Mouse (Mus musculus): ENCODE data around the gene Macrod2.

Gene Macrod2

DNA sequence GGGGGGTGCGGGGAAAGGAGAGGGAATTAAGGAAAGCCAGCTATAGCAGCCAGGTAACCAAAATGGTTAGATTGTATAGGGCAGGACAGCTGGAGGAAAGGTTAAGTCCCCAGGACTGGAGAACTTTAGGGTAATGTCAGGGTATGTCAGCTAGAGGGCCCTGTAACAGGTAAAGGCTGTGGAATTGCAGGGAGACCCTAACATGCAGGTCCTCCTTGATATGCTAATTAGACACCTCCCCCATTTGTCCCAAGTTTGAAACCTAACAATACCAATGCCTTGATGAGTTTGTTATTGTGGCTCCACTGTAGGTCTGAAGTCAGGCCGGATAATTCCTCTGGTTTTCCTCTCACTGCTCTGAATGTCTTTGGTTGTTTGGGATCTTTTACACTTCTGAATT, 1948.9 kb downstream of the Macrod2 start:
- no peak for DNase-seq (ENCODE audit: low spot score in 2 of 2)

DNA sequence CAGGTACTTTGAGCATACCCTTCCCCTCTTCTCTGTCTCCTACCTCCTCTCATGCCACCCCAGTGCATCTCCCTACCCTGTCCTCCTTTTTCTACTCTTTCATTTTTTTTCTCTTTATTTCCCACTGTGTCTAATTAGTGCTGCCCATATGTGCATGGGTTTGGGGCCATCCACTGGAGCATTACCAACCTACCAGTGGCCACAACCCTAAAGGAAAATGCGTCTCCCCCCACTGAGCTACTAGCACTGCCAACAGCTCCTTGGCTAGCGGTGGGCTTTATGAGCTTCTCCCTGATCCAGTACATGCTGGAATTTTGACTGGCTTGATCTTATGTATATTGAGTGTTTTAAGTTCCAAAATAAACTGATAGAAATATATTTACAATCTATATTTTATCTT, 1949.6 kb downstream of the Macrod2 start:
- DNase-seq (ENCODE audit: low spot score in 2 of 2) = no peak

DNA sequence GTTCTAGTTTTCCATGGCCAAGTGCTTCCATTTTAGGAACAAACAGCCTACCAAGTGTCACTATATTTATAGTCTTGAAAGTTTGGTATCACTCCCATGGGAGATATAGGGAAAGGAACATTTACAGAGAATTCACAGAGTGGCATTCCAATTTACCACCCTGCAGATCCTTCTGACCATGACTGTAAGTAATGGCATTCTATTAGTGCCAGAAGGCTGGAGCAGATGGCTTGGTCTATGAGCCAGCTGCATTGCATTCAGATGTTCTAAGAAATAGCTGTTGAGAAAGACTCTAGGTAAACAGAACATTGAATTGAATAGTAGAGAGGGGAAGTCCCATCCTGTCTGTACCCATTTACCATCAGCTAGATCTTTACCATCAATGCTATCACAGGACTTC, 1954.7 kb downstream of the Macrod2 start:
- DNase-seq (ENCODE audit: low spot score in 2 of 2) = no peak

DNA sequence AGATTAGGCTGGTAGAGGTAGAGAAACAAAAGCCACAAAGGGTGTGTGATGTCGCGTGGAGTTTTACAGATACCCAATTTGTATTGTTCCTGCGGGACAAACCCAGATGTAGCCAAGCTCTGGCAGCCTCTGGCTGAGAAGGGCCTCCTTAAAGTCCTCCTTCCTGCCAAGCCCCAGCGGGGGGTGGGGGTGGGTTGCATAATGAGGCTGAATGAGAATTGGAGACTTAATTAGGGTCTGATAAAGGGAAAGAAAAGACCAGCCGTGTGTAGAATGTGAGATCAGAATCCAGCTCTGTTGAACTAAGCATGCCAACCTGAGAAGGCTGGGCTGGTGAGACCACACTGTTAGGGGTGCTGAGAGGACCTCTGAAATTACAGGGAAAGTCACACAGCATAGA, 1967.8 kb downstream of the Macrod2 start:
- DNase-seq (ENCODE audit: low spot score in 2 of 2) = no peak

DNA sequence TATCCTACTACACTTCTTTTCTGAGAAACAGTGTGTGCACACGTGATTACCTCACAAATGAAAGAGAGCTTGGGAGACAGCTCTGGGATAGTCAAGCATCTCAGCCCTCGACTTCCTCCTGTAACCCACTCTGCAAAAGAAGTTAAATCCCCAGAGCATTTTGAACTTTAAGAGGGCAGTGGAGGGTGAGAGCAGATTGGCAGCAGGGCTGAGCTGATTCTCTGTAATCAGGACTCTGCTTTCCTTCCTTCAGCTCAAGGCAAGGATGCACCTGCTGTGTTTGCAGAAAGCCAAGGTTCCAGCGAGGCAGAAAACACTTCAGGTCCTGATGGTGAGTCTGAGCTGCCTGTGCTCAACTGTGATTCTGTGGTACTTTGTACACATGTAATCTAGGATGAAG, 1978.9 kb downstream of the Macrod2 start:
- DNase-seq (ENCODE audit: low spot score in 2 of 2) = no peak

DNA sequence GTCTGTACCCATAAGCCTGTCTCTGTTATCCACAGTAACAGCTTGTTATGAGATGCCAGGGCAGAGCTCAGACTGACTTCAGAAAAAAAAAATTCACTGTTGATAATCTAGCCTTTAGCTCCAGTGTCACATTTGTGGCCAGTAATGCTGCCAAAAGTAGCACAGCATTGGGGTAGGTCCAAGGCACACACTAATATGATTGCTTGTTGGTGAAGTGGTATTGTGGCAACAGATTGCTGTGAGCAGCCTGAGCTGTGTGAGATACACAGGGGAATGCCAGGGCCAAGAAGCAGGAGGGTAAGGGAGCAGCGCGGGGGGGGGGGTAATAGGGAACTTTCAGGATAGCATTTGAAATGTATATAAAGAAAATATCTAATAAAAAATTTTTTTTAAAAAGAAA, 1985.5 kb downstream of the Macrod2 start:
- no peak for DNase-seq (ENCODE audit: low spot score in 2 of 2)

DNA sequence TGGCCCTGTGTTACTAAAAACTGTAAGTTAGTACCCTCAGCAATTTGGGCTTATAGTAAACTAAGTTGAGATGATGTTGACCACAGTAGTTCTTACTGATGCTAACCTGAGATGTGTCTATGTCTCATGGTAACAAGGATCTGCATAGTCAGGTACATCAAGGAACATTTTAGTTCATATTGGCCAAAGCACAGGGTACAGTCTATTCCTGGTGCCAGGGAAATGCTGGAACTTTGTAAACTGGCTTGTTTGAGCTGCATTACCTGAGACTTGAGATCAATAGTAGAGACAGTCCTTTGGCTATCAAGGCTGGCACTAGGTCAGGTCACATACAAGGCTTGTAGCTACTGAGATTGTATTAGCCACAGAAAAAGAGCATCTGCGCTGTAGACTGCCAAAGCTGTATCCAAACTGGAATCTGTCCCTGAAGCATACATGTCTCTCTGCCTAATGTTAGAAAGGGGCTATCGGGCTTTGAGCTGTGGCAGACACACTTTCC, 1986.0 kb downstream of the Macrod2 start:
- no peak for DNase-seq (ENCODE audit: low spot score in 2 of 2)

DNA sequence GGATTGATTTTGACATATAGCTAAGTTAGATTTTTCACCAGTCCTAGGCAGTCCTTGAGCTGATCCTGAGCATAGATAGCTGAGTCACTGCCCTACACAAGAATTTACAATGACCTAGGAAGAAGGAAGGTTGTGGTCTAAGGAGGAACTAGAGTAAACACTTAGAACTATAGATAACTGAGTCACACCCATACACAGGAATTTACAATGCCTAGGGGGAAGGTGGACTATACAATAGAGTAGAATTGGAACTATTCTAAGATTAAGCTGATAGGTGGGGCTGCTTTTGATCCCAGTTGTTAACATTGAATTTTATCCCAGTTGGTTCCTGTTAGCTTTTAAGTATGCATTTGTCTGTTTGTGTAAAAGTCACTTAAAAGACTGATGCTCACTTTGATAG, 1998.4 kb downstream of the Macrod2 start:
- DNase-seq (ENCODE audit: low spot score in 2 of 2) = no peak

DNA sequence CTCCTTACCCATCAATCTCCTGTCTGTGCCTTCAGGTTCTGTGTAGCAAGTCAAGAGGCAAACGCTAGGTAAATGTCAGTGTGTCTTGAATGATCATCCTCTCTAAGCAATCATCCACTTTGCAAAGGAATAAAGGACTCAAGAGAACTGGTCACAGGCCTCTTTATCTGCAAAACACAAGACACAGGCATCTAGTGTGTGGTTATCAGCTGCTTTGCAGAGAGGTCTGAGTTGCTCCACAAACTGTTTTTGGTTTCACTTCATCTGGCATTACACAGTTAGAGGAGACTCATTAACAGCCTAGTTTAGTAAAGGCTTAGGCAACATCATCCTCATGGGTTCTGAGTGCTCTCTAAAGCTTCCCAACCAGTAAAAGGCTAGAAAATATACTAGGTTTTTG, 2004.4 kb downstream of the Macrod2 start:
- no peak for DNase-seq (ENCODE audit: low spot score in 2 of 2)

DNA sequence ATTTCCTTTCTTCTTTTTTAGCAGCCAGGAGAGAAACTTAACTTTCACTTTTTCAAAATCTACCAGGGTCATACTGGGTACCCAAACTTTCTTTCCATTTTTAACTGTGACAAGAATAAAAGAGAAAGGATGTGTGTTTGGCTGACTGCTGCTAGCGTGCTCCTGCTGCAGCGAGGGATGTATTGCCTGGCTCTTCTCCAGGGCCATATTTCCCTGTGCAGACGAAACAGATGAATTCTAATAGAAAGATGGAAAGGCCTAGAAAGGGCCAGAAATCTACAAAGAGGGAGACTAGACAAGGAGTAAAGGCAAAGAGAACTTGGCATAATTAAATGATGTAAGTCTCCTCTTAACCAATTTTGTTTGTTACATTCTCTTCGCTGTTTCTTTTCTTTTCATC, 2005.7 kb downstream of the Macrod2 start:
- DNase-seq (ENCODE audit: low spot score in 2 of 2) = no peak

DNA sequence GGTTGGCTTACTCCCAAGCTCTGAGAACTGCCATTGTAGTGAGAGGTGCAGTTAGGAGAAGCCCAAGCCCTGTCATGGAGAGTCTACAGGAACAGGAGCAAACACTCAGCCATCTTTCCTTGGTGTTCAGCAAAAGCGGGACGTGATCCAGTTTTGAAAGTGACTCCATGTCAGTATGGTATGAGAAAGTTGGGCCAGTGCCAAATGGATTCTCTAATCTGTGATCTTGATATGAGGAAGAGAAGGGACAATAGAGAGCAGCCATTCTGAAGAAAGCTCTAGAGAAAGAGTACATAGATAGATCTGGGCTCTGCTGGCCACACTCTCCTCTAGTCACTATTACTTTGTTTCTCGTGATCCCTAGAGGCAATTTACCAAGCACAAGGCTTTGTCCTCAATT, 2006.2 kb downstream of the Macrod2 start:
- DNase-seq (ENCODE audit: low spot score in 2 of 2) = no peak

DNA sequence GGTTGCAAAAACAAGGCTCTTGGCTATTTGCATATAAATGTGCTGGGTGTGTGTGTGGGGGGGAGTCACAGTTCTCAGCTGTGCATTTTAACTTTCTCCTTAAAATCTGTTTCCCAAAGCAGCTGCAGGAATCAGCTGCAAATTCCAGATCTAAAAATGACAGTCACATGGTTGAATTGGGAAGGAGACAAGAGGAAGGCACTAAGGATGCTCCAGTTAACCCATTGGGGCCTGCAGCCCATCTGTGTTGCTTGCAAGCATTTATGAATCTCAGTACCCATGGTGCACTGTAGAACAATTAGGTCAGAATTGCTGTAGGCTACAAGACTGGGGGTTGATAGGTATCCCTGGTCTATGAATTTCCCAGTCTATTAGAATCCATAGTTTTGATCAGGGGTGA, 2008.3 kb downstream of the Macrod2 start:
- DNase-seq (ENCODE audit: low spot score in 2 of 2) = no peak

DNA sequence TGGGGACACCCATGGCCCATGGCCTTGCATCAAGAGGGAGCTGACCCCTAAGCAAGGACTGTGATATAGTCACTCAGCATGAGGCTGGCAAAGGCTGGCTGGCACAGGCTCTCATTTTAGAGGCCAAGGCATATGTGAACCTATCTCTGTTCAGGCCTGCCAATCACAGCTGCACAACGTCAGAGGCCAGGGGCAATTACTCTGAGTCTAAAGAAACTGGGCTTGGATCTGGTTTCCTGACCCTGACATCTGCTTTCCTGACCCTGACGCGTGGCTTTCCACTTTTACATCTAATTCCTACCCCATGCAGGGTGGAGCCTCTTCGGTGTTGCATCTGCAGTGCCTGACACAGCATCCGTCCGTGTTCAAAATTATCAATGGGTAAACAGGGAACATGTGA, 2009.2 kb downstream of the Macrod2 start:
- DNase-seq (ENCODE audit: low spot score in 2 of 2) = no peak

DNA sequence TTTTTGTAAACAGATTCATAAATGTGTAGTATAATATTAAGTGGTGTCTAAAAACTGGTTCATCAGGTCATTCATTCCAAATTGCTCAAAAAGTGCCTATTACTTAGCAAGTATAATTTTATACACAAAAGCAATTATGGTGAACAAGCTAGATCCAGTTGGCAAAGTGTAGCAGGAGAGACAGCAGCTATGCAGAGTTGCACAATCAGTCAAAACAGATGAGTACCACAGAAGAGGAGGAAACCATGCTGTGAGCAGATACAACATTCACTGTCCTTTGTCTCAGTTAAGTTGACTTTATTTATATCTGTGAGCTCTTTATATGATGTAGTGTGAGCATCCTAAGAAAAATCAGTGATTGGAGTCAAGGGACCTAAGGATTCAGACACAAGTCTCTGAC, 2012.2 kb downstream of the Macrod2 start:
- DNase-seq (ENCODE audit: low spot score in 2 of 2) = no peak

DNA sequence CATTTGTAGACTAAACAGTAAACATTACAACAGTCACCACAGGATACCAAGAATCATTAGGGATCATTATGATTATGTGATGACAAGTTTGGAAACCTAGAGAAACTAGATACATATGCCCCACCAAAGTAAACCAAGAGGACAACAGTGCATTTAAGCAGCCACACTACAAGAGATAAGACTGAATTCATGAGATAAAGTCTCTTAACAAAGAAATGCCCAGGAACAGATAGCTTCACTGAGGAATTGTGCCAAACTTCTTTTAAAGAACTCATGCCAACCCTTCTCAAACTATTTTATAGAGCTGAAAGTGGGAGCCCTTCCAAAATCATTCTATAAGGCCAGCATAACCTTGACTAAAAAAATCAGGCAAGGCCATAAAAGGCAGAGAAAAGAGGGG, 2015.0 kb downstream of the Macrod2 start:
- no peak for DNase-seq (ENCODE audit: low spot score in 2 of 2)

DNA sequence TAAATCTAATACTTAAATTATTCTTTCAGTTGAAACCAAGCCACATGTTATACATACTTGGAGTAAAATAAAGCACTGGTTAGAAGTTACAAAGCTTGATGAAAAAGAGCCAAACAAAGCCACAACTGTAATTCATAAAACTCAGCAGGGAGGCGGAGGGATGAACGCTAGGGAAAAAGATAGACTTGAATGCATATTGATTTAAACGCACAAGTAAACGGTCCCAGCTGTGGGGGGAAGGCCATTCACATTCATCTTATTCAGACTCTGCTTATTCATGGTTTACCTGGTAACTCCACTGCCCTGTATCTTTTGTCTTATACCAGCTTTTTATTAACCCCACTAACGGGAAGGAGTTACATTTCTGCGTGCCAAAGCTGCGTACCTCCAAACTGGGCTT, 2038.0 kb downstream of the Macrod2 start:
- DNase-seq (ENCODE audit: low spot score in 2 of 2) = no peak

DNA sequence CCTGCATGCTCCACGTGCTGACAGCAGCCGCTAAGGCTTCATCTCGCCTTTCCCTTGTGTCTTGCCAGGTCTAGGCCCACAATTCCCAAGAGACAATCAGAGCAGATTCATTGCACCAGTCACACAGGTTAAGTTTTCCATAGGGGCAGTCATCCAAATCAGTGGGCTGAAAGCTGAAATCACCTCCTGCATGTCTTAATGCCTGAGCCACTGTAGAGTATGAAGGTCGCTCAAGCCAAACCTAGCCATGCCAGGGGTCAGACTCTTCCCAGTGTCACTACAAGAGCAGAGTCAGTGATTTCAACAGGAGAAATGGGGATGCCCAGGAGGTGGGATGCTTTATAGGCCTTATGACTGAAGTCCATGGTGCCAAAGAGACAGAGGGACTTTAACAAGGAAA, 2039.6 kb downstream of the Macrod2 start:
- DNase-seq (ENCODE audit: low spot score in 2 of 2) = no peak

DNA sequence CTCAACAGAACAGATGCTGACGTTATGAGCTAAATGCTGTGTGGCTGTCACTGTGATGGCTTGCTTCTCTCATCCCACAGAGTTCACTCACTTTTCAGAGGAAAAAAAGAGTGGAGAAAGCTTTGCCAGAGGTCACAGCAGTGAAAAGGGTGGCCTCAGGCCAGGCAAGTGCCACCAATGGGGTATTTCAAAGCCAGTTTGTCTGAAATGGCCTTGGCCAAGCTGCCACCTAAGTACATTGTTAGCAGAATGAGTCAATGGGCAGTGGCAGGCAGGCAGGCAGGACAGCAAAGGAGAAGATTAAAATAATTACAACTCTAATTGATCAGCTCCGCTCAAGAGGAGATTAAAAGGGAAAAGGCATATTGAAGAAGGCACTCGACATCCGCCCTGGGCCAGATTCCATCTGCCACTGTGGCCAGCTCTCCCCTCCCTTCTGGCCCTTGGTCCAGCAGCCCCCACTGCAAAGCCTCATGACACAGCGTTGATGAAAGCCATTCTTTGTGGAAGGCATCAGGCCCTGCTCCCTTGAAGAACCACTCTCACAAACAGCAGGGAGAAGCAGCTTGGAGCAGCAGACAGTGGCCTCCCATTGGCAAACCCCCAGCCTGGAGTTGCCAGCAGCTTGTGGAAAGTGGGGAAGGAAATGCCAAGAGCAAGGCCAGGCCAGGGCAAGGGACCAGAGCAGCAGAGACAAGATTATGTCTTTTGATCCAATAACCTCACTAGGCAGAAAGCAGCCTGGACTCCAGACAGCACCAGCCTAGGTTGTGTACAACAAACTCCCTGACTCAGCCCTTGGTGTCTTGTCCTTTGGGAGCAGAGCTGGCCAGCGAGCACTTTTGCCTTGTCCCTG, 2042.7 kb downstream of the Macrod2 start:
- peak; percentile 2 to 67 for DNase-seq (ENCODE audit: low spot score in 2 of 2)

Data from urinary bladder, postnatal 36 days (tissue).